Mouse (Mus musculus): ENCODE results near the gene Dppa5a.
"Not testable (repeated sequence)": the region's sequence is repeated elsewhere in the genome, so short reads cannot be mapped to it uniquely, and the experiment has no call there.

The Dppa5a gene

GRCm38 (mm10) chr9:78367959-78368358 is at the start of gene Dppa5a:
Gene Dppa5a, minus strand, starts transcription at chr9:78368177.
- not testable (repeated sequence) for DNase-seq (ENCODE audit: low read depth, low spot score)

- no peak for DNase-seq (ENCODE audit: low read depth, low spot score)
Observed at GRCm38 (mm10) chr9:78401596-78401995, 33.6 kb upstream of the Dppa5a start.

- no peak for DNase-seq (ENCODE audit: low read depth, low spot score)
Observed at GRCm38 (mm10) chr9:78400570-78400969, 32.6 kb upstream of the Dppa5a start.

GRCm38 (mm10) chr9:78396517-78396916 is 28.5 kb upstream of the Dppa5a start:
- DNase-seq (ENCODE audit: low read depth, low spot score), result no peak

- DNase-seq (ENCODE audit: low read depth, low spot score), result no peak
Observed at GRCm38 (mm10) chr9:78395630-78396351, 27.8 kb upstream of the Dppa5a start, which contains the start of gene Ddx43. Gene Ddx43, plus strand, starts transcription at chr9:78395777.

GRCm38 (mm10) chr9:78395244-78395629 is 27.3 kb upstream of the Dppa5a start:
- DNase-seq (ENCODE audit: low read depth, low spot score), result no peak

GRCm38 (mm10) chr9:78394602-78395001 is 26.6 kb upstream of the Dppa5a start:
- DNase-seq (ENCODE audit: low read depth, low spot score), result no peak

GRCm38 (mm10) chr9:78393741-78394140 is 25.8 kb upstream of the Dppa5a start:
- DNase-seq (ENCODE audit: low read depth, low spot score), result no peak

- DNase-seq (ENCODE audit: low read depth, low spot score), result peak; percentile 2
Observed at GRCm38 (mm10) chr9:78389981-78390380, 22.0 kb upstream of the Dppa5a start.

- no peak for DNase-seq (ENCODE audit: low read depth, low spot score)
Observed at GRCm38 (mm10) chr9:78386947-78387346, 19.0 kb upstream of the Dppa5a start.

GRCm38 (mm10) chr9:78385893-78386292 is 17.9 kb upstream of the Dppa5a start:
- peak; percentile 57 for DNase-seq (ENCODE audit: low read depth, low spot score)

- no peak for DNase-seq (ENCODE audit: low read depth, low spot score)
Observed at GRCm38 (mm10) chr9:78378113-78378785, 10.3 kb upstream of the Dppa5a start, which contains the start of gene Ooep. Gene Ooep, minus strand, starts transcription at chr9:78378725.

- DNase-seq (ENCODE audit: low read depth, low spot score), result no peak
Observed at GRCm38 (mm10) chr9:78377546-78377945, 9.6 kb upstream of the Dppa5a start.

GRCm38 (mm10) chr9:78375486-78375885 is 7.5 kb upstream of the Dppa5a start:
- no peak for DNase-seq (ENCODE audit: low read depth, low spot score)

- DNase-seq (ENCODE audit: low read depth, low spot score), result no peak
Observed at GRCm38 (mm10) chr9:78374885-78375389, 7.0 kb upstream of the Dppa5a start.

- DNase-seq (ENCODE audit: low read depth, low spot score), result no peak
Observed at GRCm38 (mm10) chr9:78374397-78374796, 6.4 kb upstream of the Dppa5a start.

- DNase-seq (ENCODE audit: low read depth, low spot score), result peak; percentile 15
Observed at GRCm38 (mm10) chr9:78372827-78373504, 5.0 kb upstream of the Dppa5a start.

GRCm38 (mm10) chr9:78371441-78371840 is 3.5 kb upstream of the Dppa5a start:
- DNase-seq (ENCODE audit: low read depth, low spot score), result no peak

GRCm38 (mm10) chr9:78369786-78370185 is 1.8 kb upstream of the Dppa5a start:
- no peak for DNase-seq (ENCODE audit: low read depth, low spot score)

GRCm38 (mm10) chr9:78369349-78369748 is 1.4 kb upstream of the Dppa5a start:
- no peak for DNase-seq (ENCODE audit: low read depth, low spot score)

- DNase-seq (ENCODE audit: low read depth, low spot score), result no peak
Observed at GRCm38 (mm10) chr9:78368671-78369293, 805 bp upstream of the Dppa5a start.

Measured in 3T3-L1 (cell line).